Mouse (Mus musculus) hindbrain, embryonic 12.5 days (tissue): Measurements from ENCODE around the gene Platr17. TPM values are rescaled to one million over a fixed set of nuclear protein-coding genes. Genes with fewer than 3 reads are reported as not detected.
A peak's percentile ranks its signal among the peaks of the same experiment; 100 is the strongest.

ENCODE experiments used
- ATAC-seq: fragments of 200-750 bp; cut with Nextera tagmentation; 2 replicates; pipeline ENCODE4 v1.8.0; 2017; ENCODE audit warnings: moderate TSS enrichment; ENCODE audit not compliant: low FRiP score
- H3K27ac ChIP-seq: fragments of 300-500 bp; sonication (generic); 2 replicates; pipeline ENCODE4 v1.5.1; 2016; ENCODE audit warnings: mild to moderate bottlenecking
- H3K27me3 ChIP-seq: fragments of 300-500 bp; sonication (generic); 2 replicates; pipeline ENCODE4 v1.6.1; 2016; ENCODE audit warnings: mild to moderate bottlenecking
- H3K36me3 ChIP-seq: fragments of 300-500 bp; sonication (generic); 2 replicates; pipeline ENCODE4 v1.6.1; 2016; ENCODE audit warnings: mild to moderate bottlenecking
- H3K4me1 ChIP-seq: fragments of 300-500 bp; sonication (generic); 2 replicates; pipeline ENCODE4 v1.6.1; 2016
- H3K4me2 ChIP-seq: fragments of 300-500 bp; sonication (generic); replicated peaks from 2 replicates; pipeline ENCODE4 v1.6.1; 2016; ENCODE audit warnings: mild to moderate bottlenecking
- H3K4me3 ChIP-seq: fragments of 300-500 bp; sonication (generic); 2 replicates; pipeline ENCODE4 v1.5.1; 2016; ENCODE audit warnings: mild to moderate bottlenecking
- H3K9ac ChIP-seq: fragments of 300-500 bp; sonication (generic); 2 replicates; pipeline ENCODE4 v1.6.1; 2016; ENCODE audit warnings: mild to moderate bottlenecking, moderate library complexity
- H3K9me3 ChIP-seq: fragments of 300-500 bp; sonication (generic); replicated peaks from 2 replicates; pipeline ENCODE4 v1.6.1; 2016; ENCODE audit warnings: mild to moderate bottlenecking
- WGBS: fragments of 180-500 bp; shearing (Covaris S2); methylation state at CpG from one replicate; pipeline ENCODE4 v1.1.7; 2016; 5-methylcytosine and 5-hydroxymethylcytosine counted together
- polyA plus RNA-seq: library from polyadenylated mRNA; unstranded; fragments of >200 nt; fragmentation: Nextera tagmentation; extraction: Ambion mirVana; gene quantifications from 2 replicates; pipeline ENCODE4 v1.2.1, GENCODE M21; 2016

Gene Platr17
- polyA plus RNA-seq, 1 experiment from 2014 or later, result not detected

- WGBS, result under 1% methylated on average over 14 of the region's 20 CpGs
- H3K36me3 ChIP-seq, result peaks cover 43% of the 10 kb centered on the region
- 0 out of 2 replicates have a peak, but pooled peaks cover 9% of the 10 kb centered on the region for H3K27me3 ChIP-seq
- H3K9me3 ChIP-seq, result no peaks in the 10 kb centered on the region
- peak overlapping the region; percentile 89 for H3K27ac ChIP-seq
- peak overlapping the region; percentile 56 for H3K4me3 ChIP-seq
- H3K4me1 ChIP-seq, result peaks cover 42% of the 10 kb centered on the region
- ATAC-seq, result peak; percentile 14
- H3K4me2 ChIP-seq, result peak overlapping the region; percentile 46
- H3K9ac ChIP-seq, result peak overlapping the region; percentile 70
These were observed 11.4 kb downstream of the Platr17 start for GRCm38 (mm10) chr17:33916294-33916693.

- Histone ChIP-seq H3K4me1 (peaks cover 45% of the 10 kb centered on the region), H3K4me3 (peak overlapping the region; percentile 56), H3K36me3 (peaks cover 35% of the 10 kb centered on the region), H3K4me2 (peak overlapping the region; percentile 46), H3K9me3 (no peaks in the 10 kb centered on the region), H3K27ac (no peak overlapping the region), H3K27me3 (0 out of 2 replicates have a peak, but pooled peaks cover 9% of the 10 kb centered on the region), H3K9ac (peak overlapping the region; percentile 23; the same call in 1 of the 2 replicates)
- ATAC-seq, result no peak
- 75% methylated on average over 31 of the region's 31 CpGs for WGBS
These were observed 12.1 kb downstream of the Platr17 start for GRCm38 (mm10) chr17:33916847-33917655.

- no peaks in the 10 kb centered on the region for H3K9me3 ChIP-seq
- no peak overlapping the region for H3K27ac ChIP-seq
- ATAC-seq, result no peak
- peaks cover 45% of the 10 kb centered on the region for H3K4me1 ChIP-seq
- H3K27me3 ChIP-seq, result 0 out of 2 replicates have a peak, but pooled peaks cover 9% of the 10 kb centered on the region
- H3K9ac ChIP-seq, result no peak overlapping the region
- no peak overlapping the region for H3K4me3 ChIP-seq
- peak overlapping the region; percentile 46; the same call in 1 of the 2 replicates for H3K4me2 ChIP-seq
- H3K36me3 ChIP-seq, result peaks cover 28% of the 10 kb centered on the region
- 86% methylated on average over 18 of the region's 18 CpGs for WGBS
These were observed 12.8 kb downstream of the Platr17 start for GRCm38 (mm10) chr17:33917656-33918292.

GRCm38 (mm10) chr17:33918293-33919203 lies 13.6 kb downstream of the Platr17 start:
- ATAC-seq, result no peak
- Histone ChIP-seq H3K9ac (no peak overlapping the region), H3K4me1 (peaks cover 45% of the 10 kb centered on the region), H3K27ac (no peak overlapping the region), H3K36me3 (peaks cover 22% of the 10 kb centered on the region), H3K4me3 (peak overlapping the region; percentile 47), H3K27me3 (0 out of 2 replicates have a peak, but pooled peaks cover 9% of the 10 kb centered on the region), H3K4me2 (peak overlapping the region; percentile 83), H3K9me3 (no peaks in the 10 kb centered on the region)
- 62% methylated on average over 37 of the region's 37 CpGs for WGBS

GRCm38 (mm10) chr17:33919351-33920281 lies 14.7 kb downstream of the Platr17 start:
- WGBS, result under 1% methylated on average over 52 of the region's 52 CpGs
- H3K36me3 ChIP-seq, result peaks cover 12% of the 10 kb centered on the region; the same call in 1 of the 2 replicates
- H3K9me3 ChIP-seq, result no peaks in the 10 kb centered on the region
- H3K27me3 ChIP-seq, result 0 out of 2 replicates have a peak, but pooled peaks cover 9% of the 10 kb centered on the region
- H3K27ac ChIP-seq, result peak overlapping the region; percentile 64
- peak overlapping the region; percentile 66 for H3K9ac ChIP-seq
- H3K4me1 ChIP-seq, result peaks cover 45% of the 10 kb centered on the region
- peak overlapping the region; percentile 83 for H3K4me2 ChIP-seq
- H3K4me3 ChIP-seq, result peak overlapping the region; percentile 47
- ATAC-seq, result no peak

GRCm38 (mm10) chr17:33920282-33921097 lies 15.6 kb downstream of the Platr17 start:
- H3K4me1 ChIP-seq, result peaks cover 38% of the 10 kb centered on the region

GRCm38 (mm10) chr17:33921361-33921760 lies 16.4 kb downstream of the Platr17 start:
- no peak overlapping the region for H3K27ac ChIP-seq
- no peak overlapping the region for H3K9ac ChIP-seq
- whole genome bisulfite sequencing, result 84% methylated on average over 7 of the region's 7 CpGs
- ATAC-seq, result no peak
- H3K27me3 ChIP-seq, result 0 out of 2 replicates have a peak, but pooled peaks cover 9% of the 10 kb centered on the region
- H3K4me3 ChIP-seq, result no peak overlapping the region
- H3K4me2 ChIP-seq, result peak overlapping the region; percentile 83; the same call in 1 of the 2 replicates
- H3K9me3 ChIP-seq, result no peaks in the 10 kb centered on the region
- peaks cover 17% of the 10 kb centered on the region; the same call in 1 of the 2 replicates for H3K36me3 ChIP-seq
- peaks cover 38% of the 10 kb centered on the region for H3K4me1 ChIP-seq

More at GRCm38 (mm10) chr17:33920282-33921097, 15.6 kb downstream of the Platr17 start:
- H3K4me3 ChIP-seq, result peak overlapping the region; percentile 47
- H3K27ac ChIP-seq, result peak overlapping the region; percentile 64
- 0 out of 2 replicates have a peak, but pooled peaks cover 9% of the 10 kb centered on the region for H3K27me3 ChIP-seq
- WGBS, result under 1% methylated on average over 36 of the region's 36 CpGs
- H3K4me2 ChIP-seq, result peak overlapping the region; percentile 83
- no peaks in the 10 kb centered on the region for H3K9me3 ChIP-seq
- H3K36me3 ChIP-seq, result peaks cover 10% of the 10 kb centered on the region; the same call in 1 of the 2 replicates
- ATAC-seq, result peak; percentile 47
- H3K9ac ChIP-seq, result peak overlapping the region; percentile 66

- Histone ChIP-seq H3K9ac (no peak overlapping the region), H3K4me3 (no peak overlapping the region), H3K4me1 (peaks cover 27% of the 10 kb centered on the region), H3K27ac (no peak overlapping the region), H3K36me3 (peaks cover 13% of the 10 kb centered on the region; the same call in 1 of the 2 replicates), H3K27me3 (no peaks in the 10 kb centered on the region), H3K9me3 (no peaks in the 10 kb centered on the region), H3K4me2 (no peak overlapping the region)
- WGBS, result 85% methylated on average over 10 of the region's 10 CpGs
- no peak for ATAC-seq
These were observed 19.8 kb downstream of the Platr17 start for GRCm38 (mm10) chr17:33924577-33925283.

GRCm38 (mm10) chr17:33925406-33926116 lies 20.6 kb downstream of the Platr17 start:
- Histone ChIP-seq H3K4me3 (no peak overlapping the region), H3K4me2 (no peak overlapping the region), H3K9me3 (no peaks in the 10 kb centered on the region), H3K36me3 (peaks cover 13% of the 10 kb centered on the region; the same call in 1 of the 2 replicates), H3K4me1 (peaks cover 20% of the 10 kb centered on the region), H3K9ac (no peak overlapping the region), H3K27me3 (no peaks in the 10 kb centered on the region), H3K27ac (no peak overlapping the region)
- ATAC-seq, result no peak
- WGBS, result 83% methylated on average over 21 of the region's 21 CpGs
